Mouse (Mus musculus): ENCODE data around the gene Hemk1. TPM values are rescaled to one million over a fixed set of nuclear protein-coding genes. Genes with fewer than 3 reads are reported as not detected.

Hemk1 gene
- polyA plus RNA-seq, 1 experiment from 2014 or later = 12.0 TPM

DNA sequence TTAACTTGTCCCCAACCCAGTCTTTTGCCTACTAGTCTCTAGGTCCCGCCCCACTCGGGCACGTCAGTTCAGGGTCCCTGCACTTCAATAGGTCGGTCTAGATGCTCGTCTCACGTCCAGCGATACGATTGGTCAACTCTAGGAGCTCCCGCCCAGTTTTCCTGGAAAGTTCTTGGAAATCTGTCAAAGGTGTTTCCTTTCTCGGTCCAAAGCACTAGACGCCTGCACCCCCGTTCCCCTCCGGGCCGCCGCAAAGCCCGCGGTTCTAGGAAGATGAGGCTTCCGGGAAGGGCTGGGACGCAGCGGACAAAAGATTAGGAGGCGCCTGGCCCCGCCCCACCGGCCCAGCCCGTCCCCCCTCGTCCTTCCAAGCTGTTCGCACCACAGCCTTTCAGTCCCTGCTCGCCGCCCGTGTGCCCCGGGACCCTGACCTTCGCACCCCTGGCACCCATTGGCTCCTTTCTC is 41.6 kb downstream of the Hemk1 start:
- peak; percentile 97 for ATAC-seq (ENCODE audit: low FRiP score)
- 0 out of 2 replicates have a peak overlapping the region, but pooled peaks have one; percentile 36 for H3K27ac ChIP-seq
- 1% methylated on average over 31 of the region's 31 CpGs for WGBS
- H3K4me1 ChIP-seq = peaks cover 19% of the 10 kb centered on the region
- H3K36me3 ChIP-seq (replicated peaks) = peaks cover 14% of the 10 kb centered on the region
- peak overlapping the region; percentile 65 for H3K9ac ChIP-seq
- H3K27me3 ChIP-seq = peaks cover 34% of the 10 kb centered on the region
- no peaks in the 10 kb centered on the region for H3K9me3 ChIP-seq
- peak overlapping the region; percentile 78 for H3K4me2 ChIP-seq
- H3K4me3 ChIP-seq (replicated peaks) = peak overlapping the region; percentile 64

DNA sequence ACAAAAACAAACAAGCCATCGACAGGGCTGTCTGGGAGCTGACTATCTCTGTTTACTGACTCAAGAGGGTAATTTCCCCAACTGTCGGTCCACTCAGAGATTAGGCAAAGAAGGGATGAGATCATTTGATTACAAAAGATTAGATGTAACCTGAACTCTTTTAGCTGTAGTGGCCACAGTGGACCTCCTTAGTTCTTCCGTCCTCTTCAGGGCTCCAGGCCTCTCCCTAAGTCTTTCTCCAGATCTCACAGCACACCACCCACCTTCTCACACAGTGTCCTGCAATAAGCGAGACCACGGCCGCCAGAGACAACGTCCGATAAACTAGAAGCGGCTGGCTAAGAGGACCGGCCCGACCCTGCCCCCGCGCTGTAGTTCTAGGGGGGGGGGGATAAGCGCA is 42.1 kb downstream of the Hemk1 start:
- H3K27ac ChIP-seq = 0 out of 2 replicates have a peak overlapping the region, but pooled peaks have one; percentile 36
- H3K9ac ChIP-seq = peak overlapping the region; percentile 51; the same call in 1 of the 2 replicates
- H3K4me2 ChIP-seq = peak overlapping the region; percentile 78
- H3K27me3 ChIP-seq = peaks cover 34% of the 10 kb centered on the region
- H3K4me3 ChIP-seq (replicated peaks) = peak overlapping the region; percentile 64
- peak; percentile 49 for ATAC-seq (ENCODE audit: low FRiP score)
- peaks cover 19% of the 10 kb centered on the region for H3K4me1 ChIP-seq
- WGBS = 5% methylated on average over 14 of the region's 14 CpGs
- peaks cover 9% of the 10 kb centered on the region for H3K36me3 ChIP-seq (replicated peaks)
- no peaks in the 10 kb centered on the region for H3K9me3 ChIP-seq

DNA sequence AAGGTAGTCTGAATTCAATTTTAAA is 42.3 kb downstream of the Hemk1 start, which contains the start of gene Cish:
TSS of gene Cish (plus strand) at position 11 of the 25 bp plus-strand sequence.
- peaks cover 19% of the 10 kb centered on the region for H3K4me1 ChIP-seq
- no peaks in the 10 kb centered on the region for H3K9me3 ChIP-seq
- H3K4me3 ChIP-seq (replicated peaks) = peak within 1 kb of the TSS; percentile 64
- peak within 1 kb of the TSS; percentile 65 for H3K9ac ChIP-seq
- peaks cover 34% of the 10 kb centered on the region for H3K27me3 ChIP-seq
- 0 out of 2 replicates have a peak within 1 kb of the TSS, but pooled peaks have one; percentile 36 for H3K27ac ChIP-seq
- no peak for ATAC-seq (ENCODE audit: low FRiP score)
- H3K4me2 ChIP-seq = peak within 1 kb of the TSS; percentile 78
- H3K36me3 ChIP-seq (replicated peaks) = peaks cover 6% of the 10 kb centered on the region

DNA sequence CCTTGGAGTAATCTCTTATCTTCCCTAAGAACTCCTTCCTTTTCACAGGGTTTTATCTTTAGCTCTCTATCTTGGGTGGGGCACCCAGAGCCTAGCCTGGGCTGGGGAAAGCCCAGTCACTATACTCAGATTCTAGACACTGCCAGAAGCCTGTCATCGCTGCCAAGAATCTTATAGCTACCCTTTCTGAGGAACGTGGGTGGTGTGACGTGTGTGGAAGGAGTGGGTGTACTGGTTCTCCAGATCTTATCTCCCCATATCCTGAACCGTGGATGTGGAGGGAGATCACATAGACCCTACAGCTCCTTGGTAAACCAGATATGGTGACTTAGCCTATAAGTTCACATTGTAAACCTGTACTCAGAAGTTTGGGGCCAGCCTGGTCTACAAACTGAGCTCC is 42.5 kb downstream of the Hemk1 start:
- H3K9ac ChIP-seq = no peak overlapping the region
- WGBS = 86% methylated on average over 4 of the region's 4 CpGs
- no peak overlapping the region for H3K4me3 ChIP-seq (replicated peaks)
- peak overlapping the region; percentile 78 for H3K4me2 ChIP-seq
- H3K27me3 ChIP-seq = peaks cover 34% of the 10 kb centered on the region
- H3K27ac ChIP-seq = no peak overlapping the region
- no peak for ATAC-seq (ENCODE audit: low FRiP score)
- peaks cover 19% of the 10 kb centered on the region for H3K4me1 ChIP-seq
- no peaks in the 10 kb centered on the region for H3K9me3 ChIP-seq
- peaks cover 4% of the 10 kb centered on the region for H3K36me3 ChIP-seq (replicated peaks)

DNA sequence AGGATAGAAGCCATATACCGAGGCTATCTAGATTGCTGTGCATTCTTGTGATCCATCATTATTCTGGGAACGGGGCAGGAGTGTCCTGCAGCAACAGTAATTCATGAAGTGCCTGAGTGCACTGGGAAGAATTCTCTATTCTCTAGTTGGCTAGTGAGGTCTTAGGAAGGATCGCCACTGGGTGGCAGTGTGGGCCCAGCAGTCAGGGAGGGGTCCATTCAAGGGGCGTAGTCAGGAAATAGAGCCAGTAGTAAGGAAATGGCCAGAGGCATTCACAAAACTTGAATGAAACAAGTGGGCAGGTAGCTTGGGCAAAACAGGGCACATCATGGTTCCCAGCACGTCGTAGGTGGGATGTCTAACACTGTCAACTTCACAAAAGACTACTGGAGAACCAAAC is 43.9 kb downstream of the Hemk1 start:
- 5% methylated on average over 6 of the region's 6 CpGs for WGBS
- no peak overlapping the region for H3K27ac ChIP-seq
- no peak overlapping the region for H3K4me2 ChIP-seq
- ATAC-seq (ENCODE audit: low FRiP score) = no peak
- no peaks in the 10 kb centered on the region for H3K36me3 ChIP-seq (replicated peaks)
- peaks cover 42% of the 10 kb centered on the region for H3K27me3 ChIP-seq
- no peak overlapping the region for H3K4me3 ChIP-seq (replicated peaks)
- H3K9ac ChIP-seq = no peak overlapping the region
- H3K4me1 ChIP-seq = peaks cover 29% of the 10 kb centered on the region
- H3K9me3 ChIP-seq = no peaks in the 10 kb centered on the region

DNA sequence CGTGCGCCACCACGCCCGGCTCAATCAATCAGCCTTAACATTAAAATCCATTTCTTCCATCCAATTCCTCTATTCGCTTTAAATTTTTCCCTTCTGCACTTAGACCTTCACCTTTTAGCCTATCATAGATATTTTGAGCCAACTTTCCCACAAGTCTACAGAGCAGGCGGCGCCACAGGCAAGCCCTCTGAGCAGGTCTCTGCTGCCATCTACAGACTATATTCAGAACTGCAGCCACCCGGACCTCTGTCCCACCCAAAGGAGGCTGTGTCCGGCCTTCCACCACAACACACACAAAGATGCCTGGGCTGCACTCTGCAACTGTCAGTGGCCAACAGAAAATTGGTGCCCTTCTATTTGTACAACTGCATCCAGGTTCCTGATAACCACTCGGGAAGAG is 47.3 kb downstream of the Hemk1 start:
- Histone ChIP-seq H3K9ac (no peak overlapping the region), H3K27ac (no peak overlapping the region), H3K36me3 (replicated peaks) (no peaks in the 10 kb centered on the region), H3K9me3 (no peaks in the 10 kb centered on the region), H3K4me2 (no peak overlapping the region), H3K4me1 (peaks cover 15% of the 10 kb centered on the region), H3K4me3 (replicated peaks) (no peak overlapping the region), H3K27me3 (peaks cover 53% of the 10 kb centered on the region)
- WGBS = 31% methylated on average over 10 of the region's 10 CpGs
- ATAC-seq (ENCODE audit: low FRiP score) = 0 out of 2 replicates have a peak, but pooled peaks have one; percentile 45

DNA sequence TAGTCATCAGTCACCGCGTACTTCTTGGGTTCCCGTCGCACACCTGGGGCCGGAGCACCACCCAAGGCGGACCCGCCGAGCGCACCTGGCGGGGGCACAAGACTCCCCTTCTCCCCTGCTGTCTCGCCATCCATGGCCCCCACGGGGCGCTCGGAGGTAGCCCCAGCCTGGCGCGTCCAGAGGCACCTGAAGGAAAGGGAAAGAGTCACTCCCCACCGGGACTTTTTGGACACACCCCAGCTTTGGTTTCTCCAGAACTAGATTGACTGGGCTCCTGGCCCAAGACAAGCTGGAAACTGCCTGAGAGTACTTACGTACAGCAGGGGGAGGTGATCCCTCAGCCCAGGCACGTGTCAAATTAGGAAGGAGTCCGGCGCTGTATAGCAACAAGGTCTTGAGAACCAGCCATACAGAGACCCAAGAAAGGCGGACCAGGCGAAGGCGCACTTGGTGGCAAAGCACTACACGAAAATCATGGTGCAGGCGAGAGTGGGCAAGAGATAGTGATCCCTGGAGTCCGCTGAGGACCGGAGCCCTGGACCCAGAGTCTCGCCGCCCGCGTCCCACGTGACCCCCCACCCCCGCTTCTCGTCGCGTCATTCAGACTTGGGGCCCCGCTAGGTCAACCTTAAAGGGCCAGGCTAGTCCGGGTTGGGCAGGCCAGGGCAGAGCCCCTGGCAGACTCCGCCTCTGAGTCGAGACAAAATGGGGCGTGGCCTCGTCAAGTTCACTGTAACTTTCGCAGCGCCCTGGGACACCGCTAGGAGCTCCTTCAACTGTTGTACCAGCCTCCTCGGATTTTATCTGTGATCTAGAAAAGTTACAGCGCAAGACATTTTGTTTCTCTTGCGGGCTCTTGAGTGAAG is 48.7 kb downstream of the Hemk1 start, which contains the start of gene Mapkapk3:
TSS of gene Mapkapk3 (minus strand) at position 667 of the 866 bp plus-strand sequence.
- H3K4me2 ChIP-seq = peak within 1 kb of the TSS; percentile 83
- peak; percentile 77 for ATAC-seq (ENCODE audit: low FRiP score)
- 3% methylated on average over 49 of the region's 49 CpGs for WGBS
- H3K27ac ChIP-seq = no peak within 1 kb of the TSS
- H3K4me3 ChIP-seq (replicated peaks) = peak within 1 kb of the TSS; percentile 46
- H3K9ac ChIP-seq = peak within 1 kb of the TSS; percentile 55
- H3K4me1 ChIP-seq = peaks cover 16% of the 10 kb centered on the region
- H3K36me3 ChIP-seq (replicated peaks) = no peaks in the 10 kb centered on the region
- peaks cover 41% of the 10 kb centered on the region for H3K27me3 ChIP-seq
- no peaks in the 10 kb centered on the region for H3K9me3 ChIP-seq

DNA sequence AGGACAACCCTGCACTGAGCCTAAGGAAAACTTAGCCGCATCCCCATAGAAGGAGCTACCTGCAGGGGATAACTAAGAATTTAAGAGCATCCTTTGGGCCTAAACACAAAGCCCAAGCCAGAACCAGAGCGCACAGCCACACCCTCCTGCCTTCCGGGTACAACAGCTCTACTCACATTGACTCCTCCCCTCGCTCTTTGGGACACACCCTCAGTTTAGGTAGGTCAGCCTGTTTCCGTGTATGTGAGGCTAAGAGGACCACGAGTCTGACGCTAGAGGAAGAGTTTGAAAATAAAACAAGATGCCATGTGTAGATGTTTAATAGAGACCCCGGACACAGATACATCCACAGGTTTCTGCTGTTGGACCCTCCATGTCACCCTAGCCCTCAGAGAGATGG is 49.4 kb downstream of the Hemk1 start:
- Histone ChIP-seq H3K9ac (no peak overlapping the region), H3K27ac (no peak overlapping the region), H3K9me3 (no peaks in the 10 kb centered on the region), H3K4me1 (peaks cover 16% of the 10 kb centered on the region), H3K4me2 (peak overlapping the region; percentile 83), H3K27me3 (peaks cover 36% of the 10 kb centered on the region), H3K4me3 (replicated peaks) (peak overlapping the region; percentile 46; the same call in 1 of the 2 replicates), H3K36me3 (replicated peaks) (no peaks in the 10 kb centered on the region)
- no peak for ATAC-seq (ENCODE audit: low FRiP score)
- WGBS = 31% methylated on average over 8 of the region's 8 CpGs

DNA sequence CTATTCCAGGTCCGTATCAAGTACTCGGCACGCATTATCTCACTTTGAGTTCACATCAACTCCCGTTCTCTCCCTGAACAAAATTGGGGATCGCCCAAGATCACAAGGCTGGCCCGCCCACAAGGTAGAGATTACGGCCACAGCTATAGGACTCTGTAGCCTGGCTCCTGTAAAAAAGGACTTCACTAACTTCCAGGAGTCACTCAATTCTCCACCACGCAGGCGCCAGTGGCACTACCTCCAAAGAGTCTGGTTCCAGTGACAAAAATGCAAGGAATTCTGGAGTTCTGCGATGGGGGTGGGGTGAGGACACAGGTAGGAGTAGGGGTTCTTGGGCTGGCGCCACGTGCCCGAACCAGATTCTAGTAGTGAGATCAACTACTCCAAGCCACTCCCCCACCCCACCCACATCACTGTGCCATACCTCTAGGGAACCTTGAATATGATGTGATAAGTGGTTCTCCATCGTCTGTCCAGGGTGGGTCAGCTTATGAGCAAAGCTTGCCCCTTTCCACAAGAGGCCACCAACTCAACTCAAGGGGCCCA is 50.0 kb downstream of the Hemk1 start:
- Histone ChIP-seq H3K36me3 (replicated peaks) (no peaks in the 10 kb centered on the region), H3K27ac (no peak overlapping the region), H3K9me3 (no peaks in the 10 kb centered on the region), H3K4me3 (replicated peaks) (no peak overlapping the region), H3K9ac (no peak overlapping the region), H3K4me2 (no peak overlapping the region), H3K4me1 (peaks cover 16% of the 10 kb centered on the region), H3K27me3 (peaks cover 31% of the 10 kb centered on the region; the same call in 1 of the 2 replicates)
- no peak for ATAC-seq (ENCODE audit: low FRiP score)
- WGBS = 91% methylated on average over 14 of the region's 14 CpGs

DNA sequence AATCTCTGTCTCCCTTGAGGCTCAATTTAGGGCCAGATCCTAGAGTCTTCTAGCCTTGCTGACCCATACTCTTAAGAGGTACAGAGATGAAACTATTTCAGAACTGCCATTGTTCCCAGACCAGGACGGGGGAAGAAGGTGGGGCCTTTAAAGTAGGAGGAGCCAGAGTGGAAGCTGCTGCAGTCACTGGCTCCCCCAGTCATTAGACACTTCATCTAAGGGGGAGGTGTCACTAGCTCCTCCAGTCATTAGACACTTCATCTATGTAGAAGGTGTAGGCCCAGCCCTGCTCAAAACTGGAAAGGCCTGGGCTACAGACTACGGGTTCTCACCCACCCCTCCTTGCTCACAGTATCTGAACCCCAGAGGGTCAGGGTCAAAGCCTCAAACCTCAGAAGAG is 50.9 kb downstream of the Hemk1 start:
- H3K27ac ChIP-seq = no peak overlapping the region
- no peak overlapping the region for H3K9ac ChIP-seq
- H3K27me3 ChIP-seq = peaks cover 23% of the 10 kb centered on the region; the same call in 1 of the 2 replicates
- no peak for ATAC-seq (ENCODE audit: low FRiP score)
- no peaks in the 10 kb centered on the region for H3K36me3 ChIP-seq (replicated peaks)
- H3K4me2 ChIP-seq = no peak overlapping the region
- no peak overlapping the region for H3K4me3 ChIP-seq (replicated peaks)
- WGBS = 94% methylated on average over 2 of the region's 2 CpGs
- peaks cover 16% of the 10 kb centered on the region for H3K4me1 ChIP-seq
- no peaks in the 10 kb centered on the region for H3K9me3 ChIP-seq

DNA sequence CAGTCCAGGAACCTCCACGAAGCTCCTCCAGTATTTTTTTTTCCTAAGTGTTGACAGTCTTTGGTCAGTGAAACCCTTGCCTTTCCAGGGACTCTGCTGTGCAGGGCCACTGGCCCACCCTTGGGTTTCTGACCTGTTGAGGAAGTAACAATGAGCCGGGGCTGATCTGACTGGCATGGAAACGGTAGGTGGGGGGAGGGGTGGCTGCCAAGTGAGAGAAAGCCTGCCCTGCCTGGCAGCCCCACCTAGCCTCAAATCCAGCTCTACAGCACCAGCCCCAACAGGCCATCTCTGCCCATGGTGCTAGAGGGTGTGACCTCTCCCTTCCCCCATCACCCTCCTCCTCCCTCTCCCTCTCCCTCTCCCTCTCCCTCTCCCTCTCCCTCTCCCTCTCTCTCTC is 53.1 kb downstream of the Hemk1 start:
- Histone ChIP-seq H3K27ac (no peak overlapping the region), H3K4me2 (no peak overlapping the region), H3K36me3 (replicated peaks) (no peaks in the 10 kb centered on the region), H3K4me1 (peaks cover 19% of the 10 kb centered on the region), H3K4me3 (replicated peaks) (no peak overlapping the region), H3K27me3 (peaks cover 25% of the 10 kb centered on the region; the same call in 1 of the 2 replicates), H3K9ac (no peak overlapping the region), H3K9me3 (no peaks in the 10 kb centered on the region)
- ATAC-seq (ENCODE audit: low FRiP score) = no peak
- 26% methylated on average over 3 of the region's 3 CpGs for WGBS

DNA sequence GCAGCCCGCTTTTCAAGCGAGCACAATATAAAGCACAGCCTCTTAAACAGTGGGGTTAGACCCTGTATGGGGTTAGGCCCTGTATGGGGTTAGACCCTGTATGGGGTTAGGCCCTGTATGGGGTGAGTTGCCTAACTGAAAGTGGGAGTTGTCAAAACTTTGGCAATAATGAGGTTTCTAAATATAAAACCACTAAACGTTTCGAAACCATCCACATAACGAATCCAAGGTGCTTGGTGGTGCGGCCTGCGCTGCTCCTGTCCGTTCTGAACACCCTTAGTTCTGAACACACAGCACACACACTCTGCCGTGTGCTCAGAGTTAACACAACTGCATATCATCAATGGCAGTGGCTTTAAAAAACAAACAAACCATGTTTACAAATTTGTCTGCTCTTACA is 55.2 kb downstream of the Hemk1 start:
- Histone ChIP-seq H3K9ac (no peak overlapping the region), H3K4me1 (peaks cover 23% of the 10 kb centered on the region), H3K9me3 (no peaks in the 10 kb centered on the region), H3K27me3 (peaks cover 12% of the 10 kb centered on the region; the same call in 1 of the 2 replicates), H3K4me3 (replicated peaks) (no peak overlapping the region), H3K27ac (no peak overlapping the region), H3K4me2 (no peak overlapping the region), H3K36me3 (replicated peaks) (no peaks in the 10 kb centered on the region)
- 90% methylated on average over 9 of the region's 9 CpGs for WGBS
- no peak for ATAC-seq (ENCODE audit: low FRiP score)

All from forebrain, embryonic 12.5 days (tissue).